Mouse (Mus musculus): Measurements from ENCODE around the gene Spaca3. TPM values are rescaled to one million over a fixed set of nuclear protein-coding genes. Genes with fewer than 3 reads are reported as not detected.

Spaca3 gene
- polyA plus RNA-seq, 1 experiment from 2014 or later: not detected

DNA sequence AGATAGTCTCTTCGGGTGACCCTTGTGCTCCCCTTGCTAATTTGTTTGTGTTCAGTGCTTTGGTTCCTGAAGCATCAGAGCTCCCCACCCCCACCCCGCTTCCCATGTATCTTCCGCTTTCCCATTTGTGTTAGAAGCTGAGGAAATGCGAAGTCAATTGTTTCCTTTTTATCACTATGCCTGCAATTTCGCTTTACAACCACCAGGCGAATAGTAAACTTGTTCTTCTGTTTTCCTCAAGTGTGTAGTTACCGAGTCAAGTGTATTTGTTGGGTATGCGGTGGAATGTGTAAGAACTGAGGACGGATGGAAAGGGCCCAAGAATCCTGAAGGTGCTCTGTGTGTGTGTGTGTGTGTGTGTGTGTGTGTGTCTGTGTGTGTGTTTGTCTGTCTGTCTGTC lies 36.4 kb upstream of the Spaca3 start:
- H3K27ac ChIP-seq (ENCODE audit: low read depth, low read length): no peak overlapping the region
- no peak for ATAC-seq
- no peak overlapping the region for H3K4me3 ChIP-seq (ENCODE audit: low read length)
- no peak overlapping the region for H3K4me2 ChIP-seq (ENCODE audit: low read length)
- no peaks in the 10 kb centered on the region for H3K9me3 ChIP-seq (ENCODE audit: control insufficient read depth, low read length)
- no peaks in the 10 kb centered on the region for H3K36me3 ChIP-seq (ENCODE audit: control insufficient read depth, insufficient read depth, low read length)
- no peaks in the 10 kb centered on the region for H3K27me3 ChIP-seq (replicated peaks; ENCODE audit: control insufficient read depth, insufficient read depth, low read length)
- H3K4me1 ChIP-seq (ENCODE audit: control insufficient read depth, insufficient read depth, low read depth, low read length): peaks cover 6% of the 10 kb centered on the region; the same call in 1 of the 2 replicates
- 88% methylated on average over 9 of the region's 9 CpGs for WGBS
- H3K9ac ChIP-seq (ENCODE audit: low read depth, low read length): no peak overlapping the region

DNA sequence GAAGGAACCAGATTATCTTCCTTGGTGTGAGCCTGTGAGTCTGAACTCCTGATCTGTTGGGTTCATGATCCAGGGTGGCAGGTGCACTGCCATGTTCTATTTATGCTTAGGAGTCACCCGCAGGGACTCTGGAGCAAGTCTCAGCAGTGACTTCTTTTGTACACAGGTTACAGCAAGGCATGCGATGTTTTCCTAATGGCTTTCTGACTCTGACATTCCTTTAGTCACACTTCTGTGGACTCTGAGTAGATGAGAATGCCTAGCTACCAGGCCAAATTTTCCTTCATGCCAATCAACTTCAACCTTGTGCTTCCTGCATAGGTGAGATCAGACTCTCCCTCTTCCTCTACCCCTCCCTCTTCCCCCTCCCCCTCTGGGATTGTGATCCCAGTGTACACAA lies 22.8 kb upstream of the Spaca3 start:
- Histone ChIP-seq H3K27me3 (replicated peaks; ENCODE audit: control insufficient read depth, insufficient read depth, low read length) (no peaks in the 10 kb centered on the region), H3K4me2 (ENCODE audit: low read length) (no peak overlapping the region), H3K9me3 (ENCODE audit: control insufficient read depth, low read length) (no peaks in the 10 kb centered on the region), H3K4me3 (ENCODE audit: low read length) (no peak overlapping the region), H3K27ac (ENCODE audit: low read depth, low read length) (no peak overlapping the region), H3K4me1 (ENCODE audit: control insufficient read depth, insufficient read depth, low read depth, low read length) (no peaks in the 10 kb centered on the region), H3K36me3 (ENCODE audit: control insufficient read depth, insufficient read depth, low read length) (no peaks in the 10 kb centered on the region), H3K9ac (ENCODE audit: low read depth, low read length) (no peak overlapping the region)
- ATAC-seq: no peak
- 66% methylated on average over 2 of the region's 2 CpGs for WGBS

DNA sequence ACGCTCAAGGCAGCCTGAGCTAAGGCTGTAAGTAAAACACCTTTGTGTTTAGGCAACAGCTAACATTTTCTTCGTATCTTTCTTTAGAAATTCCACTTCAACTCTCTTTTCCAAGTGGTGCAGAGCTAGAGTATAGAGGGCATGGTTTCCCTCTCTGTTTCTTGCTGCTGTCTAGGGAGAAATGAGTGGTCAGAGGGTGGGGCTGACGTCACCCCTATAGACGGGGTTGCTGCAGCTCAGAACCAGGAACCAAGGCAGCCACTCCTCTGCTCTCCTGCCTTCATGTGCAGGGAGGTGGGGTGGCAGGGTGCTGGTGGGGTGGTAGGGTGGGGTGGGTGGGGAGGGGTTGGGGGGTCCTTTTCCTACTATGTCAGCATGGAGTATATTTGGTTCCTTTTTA lies 22.3 kb upstream of the Spaca3 start:
- H3K4me1 ChIP-seq (ENCODE audit: control insufficient read depth, insufficient read depth, low read depth, low read length): no peaks in the 10 kb centered on the region
- H3K4me2 ChIP-seq (ENCODE audit: low read length): no peak overlapping the region
- ATAC-seq: no peak
- no peak overlapping the region for H3K27ac ChIP-seq (ENCODE audit: low read depth, low read length)
- H3K9me3 ChIP-seq (ENCODE audit: control insufficient read depth, low read length): no peaks in the 10 kb centered on the region
- no peak overlapping the region for H3K4me3 ChIP-seq (ENCODE audit: low read length)
- WGBS: 83% methylated on average over 4 of the region's 4 CpGs
- H3K9ac ChIP-seq (ENCODE audit: low read depth, low read length): no peak overlapping the region
- no peaks in the 10 kb centered on the region for H3K36me3 ChIP-seq (ENCODE audit: control insufficient read depth, insufficient read depth, low read length)
- no peaks in the 10 kb centered on the region for H3K27me3 ChIP-seq (replicated peaks; ENCODE audit: control insufficient read depth, insufficient read depth, low read length)

DNA sequence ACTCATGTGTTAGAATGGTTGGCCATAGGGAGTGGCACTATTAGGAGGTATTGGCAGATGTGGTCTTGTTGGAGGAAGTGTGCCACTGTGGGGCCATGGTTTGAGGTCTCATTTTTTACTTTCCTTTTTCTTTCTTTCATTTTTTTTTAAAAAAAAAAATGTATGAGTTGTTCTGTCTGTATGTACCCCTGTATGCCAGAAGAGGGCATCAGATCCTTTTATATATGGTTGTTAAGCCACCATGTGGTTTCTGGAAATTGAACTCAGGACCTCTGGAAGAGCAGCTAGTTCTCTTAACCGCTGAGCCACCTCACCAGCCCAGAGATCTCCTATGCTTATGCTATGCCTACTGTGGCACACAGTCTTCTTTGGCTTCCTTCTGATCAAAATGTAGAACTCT lies 19.4 kb upstream of the Spaca3 start:
- H3K27me3 ChIP-seq (replicated peaks; ENCODE audit: control insufficient read depth, insufficient read depth, low read length): no peaks in the 10 kb centered on the region
- WGBS: 70% methylated on average over 1 of the region's 1 CpGs
- H3K9ac ChIP-seq (ENCODE audit: low read depth, low read length): no peak overlapping the region
- no peaks in the 10 kb centered on the region for H3K4me1 ChIP-seq (ENCODE audit: control insufficient read depth, insufficient read depth, low read depth, low read length)
- H3K27ac ChIP-seq (ENCODE audit: low read depth, low read length): no peak overlapping the region
- ATAC-seq: no peak
- no peak overlapping the region for H3K4me3 ChIP-seq (ENCODE audit: low read length)
- H3K9me3 ChIP-seq (ENCODE audit: control insufficient read depth, low read length): no peaks in the 10 kb centered on the region
- H3K4me2 ChIP-seq (ENCODE audit: low read length): no peak overlapping the region
- H3K36me3 ChIP-seq (ENCODE audit: control insufficient read depth, insufficient read depth, low read length): no peaks in the 10 kb centered on the region

DNA sequence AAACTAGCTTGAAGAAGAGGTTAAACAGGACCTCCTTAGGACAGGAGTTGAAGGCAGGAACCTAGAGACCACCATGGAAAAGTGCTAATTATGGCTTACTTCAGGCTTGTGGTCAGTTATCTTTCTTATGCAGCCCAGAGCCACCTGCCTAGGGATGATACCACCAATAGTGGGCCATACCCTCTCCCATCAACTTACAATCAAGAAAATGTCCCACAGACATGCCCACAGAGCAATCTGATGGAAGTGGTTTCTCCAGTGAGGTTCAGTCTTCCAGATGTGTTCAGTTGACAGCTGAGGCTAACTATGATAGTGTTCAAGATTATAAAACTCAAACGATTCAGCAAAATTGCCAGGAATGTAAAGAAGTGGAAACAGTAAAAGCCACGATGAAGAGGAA lies 14.7 kb upstream of the Spaca3 start:
- Histone ChIP-seq H3K9me3 (ENCODE audit: control insufficient read depth, low read length) (no peaks in the 10 kb centered on the region), H3K4me3 (ENCODE audit: low read length) (no peak overlapping the region), H3K4me1 (ENCODE audit: control insufficient read depth, insufficient read depth, low read depth, low read length) (no peaks in the 10 kb centered on the region), H3K27me3 (replicated peaks; ENCODE audit: control insufficient read depth, insufficient read depth, low read length) (no peaks in the 10 kb centered on the region), H3K27ac (ENCODE audit: low read depth, low read length) (no peak overlapping the region), H3K4me2 (ENCODE audit: low read length) (no peak overlapping the region), H3K9ac (ENCODE audit: low read depth, low read length) (no peak overlapping the region), H3K36me3 (ENCODE audit: control insufficient read depth, insufficient read depth, low read length) (no peaks in the 10 kb centered on the region)
- ATAC-seq: no peak
- WGBS: 93% methylated on average over 2 of the region's 2 CpGs

DNA sequence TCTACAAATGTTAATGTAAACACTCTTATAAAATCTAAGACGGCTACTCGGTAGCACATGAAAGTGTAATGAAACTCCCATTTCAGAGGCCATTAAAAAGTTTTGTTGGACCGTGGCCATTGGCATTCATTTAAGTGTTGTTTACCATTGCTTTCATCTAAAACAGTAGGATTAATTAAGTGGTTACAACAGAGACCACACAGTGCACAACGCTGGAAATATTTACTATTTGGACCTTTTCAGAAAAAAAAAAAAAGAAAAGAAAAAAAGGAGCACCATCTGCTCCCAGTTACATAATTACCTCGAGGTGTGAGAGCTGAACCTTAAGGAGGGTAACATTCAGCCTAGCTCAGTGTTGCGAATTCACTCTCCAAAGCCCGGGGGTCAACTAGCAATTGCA lies 12.7 kb upstream of the Spaca3 start:
- Histone ChIP-seq H3K27ac (ENCODE audit: low read depth, low read length) (no peak overlapping the region), H3K36me3 (ENCODE audit: control insufficient read depth, insufficient read depth, low read length) (no peaks in the 10 kb centered on the region), H3K9ac (ENCODE audit: low read depth, low read length) (no peak overlapping the region), H3K9me3 (ENCODE audit: control insufficient read depth, low read length) (no peaks in the 10 kb centered on the region), H3K4me2 (ENCODE audit: low read length) (no peak overlapping the region), H3K4me3 (ENCODE audit: low read length) (no peak overlapping the region), H3K27me3 (replicated peaks; ENCODE audit: control insufficient read depth, insufficient read depth, low read length) (no peaks in the 10 kb centered on the region), H3K4me1 (ENCODE audit: control insufficient read depth, insufficient read depth, low read depth, low read length) (no peaks in the 10 kb centered on the region)
- ATAC-seq: no peak
- 49% methylated on average over 7 of the region's 7 CpGs for WGBS

DNA sequence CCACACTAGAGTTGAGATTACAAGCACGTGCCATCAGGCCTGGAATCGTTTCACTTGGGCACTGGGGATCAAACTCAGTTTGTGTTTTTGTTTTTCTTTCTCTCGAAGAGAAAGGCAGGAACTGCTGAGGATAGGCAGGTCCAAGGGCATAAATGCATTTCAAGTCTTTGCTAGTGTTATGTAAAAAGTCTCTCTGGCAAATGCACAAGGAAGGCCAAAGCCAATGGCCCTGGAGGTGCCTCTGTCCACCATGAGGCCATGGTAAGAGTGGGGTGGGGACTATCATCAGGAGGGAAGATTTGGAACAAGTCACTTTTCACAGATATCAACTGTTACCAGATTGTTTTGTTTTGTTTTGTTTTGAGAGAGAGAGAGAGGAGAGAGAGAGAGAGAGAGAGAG lies 12.1 kb upstream of the Spaca3 start:
- no peaks in the 10 kb centered on the region for H3K4me1 ChIP-seq (ENCODE audit: control insufficient read depth, insufficient read depth, low read depth, low read length)
- no peak overlapping the region for H3K4me3 ChIP-seq (ENCODE audit: low read length)
- no peak overlapping the region for H3K9ac ChIP-seq (ENCODE audit: low read depth, low read length)
- no peaks in the 10 kb centered on the region for H3K9me3 ChIP-seq (ENCODE audit: control insufficient read depth, low read length)
- H3K27ac ChIP-seq (ENCODE audit: low read depth, low read length): no peak overlapping the region
- H3K4me2 ChIP-seq (ENCODE audit: low read length): no peak overlapping the region
- no peak for ATAC-seq
- WGBS: 65% methylated on average over 3 of the region's 3 CpGs
- H3K36me3 ChIP-seq (ENCODE audit: control insufficient read depth, insufficient read depth, low read length): no peaks in the 10 kb centered on the region
- H3K27me3 ChIP-seq (replicated peaks; ENCODE audit: control insufficient read depth, insufficient read depth, low read length): no peaks in the 10 kb centered on the region

DNA sequence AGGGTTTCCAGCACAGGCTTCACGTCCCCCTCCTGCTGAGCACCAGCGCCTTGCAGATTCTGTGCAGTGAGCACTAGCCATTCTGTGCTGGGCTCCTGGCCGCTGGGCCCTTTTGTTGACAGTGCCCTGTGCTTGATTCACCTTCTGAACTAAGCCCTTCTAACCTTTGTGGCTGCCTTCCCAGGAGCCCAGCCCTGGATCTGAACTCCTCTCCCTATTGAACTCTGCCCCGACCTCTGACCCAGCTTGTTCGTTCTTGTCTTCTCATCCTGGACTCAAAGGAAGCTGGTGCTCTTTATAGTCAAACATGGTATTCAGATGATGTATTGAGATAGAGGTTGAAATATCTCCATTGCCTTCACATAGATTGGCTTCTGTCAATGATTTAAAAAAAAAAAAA lies 10.0 kb upstream of the Spaca3 start:
- WGBS: 29% methylated on average over 5 of the region's 5 CpGs
- H3K4me1 ChIP-seq (ENCODE audit: control insufficient read depth, insufficient read depth, low read depth, low read length): no peaks in the 10 kb centered on the region
- no peaks in the 10 kb centered on the region for H3K36me3 ChIP-seq (ENCODE audit: control insufficient read depth, insufficient read depth, low read length)
- no peak overlapping the region for H3K27ac ChIP-seq (ENCODE audit: low read depth, low read length)
- ATAC-seq: no peak
- H3K4me2 ChIP-seq (ENCODE audit: low read length): no peak overlapping the region
- no peak overlapping the region for H3K4me3 ChIP-seq (ENCODE audit: low read length)
- H3K9ac ChIP-seq (ENCODE audit: low read depth, low read length): no peak overlapping the region
- H3K27me3 ChIP-seq (replicated peaks; ENCODE audit: control insufficient read depth, insufficient read depth, low read length): no peaks in the 10 kb centered on the region
- H3K9me3 ChIP-seq (ENCODE audit: control insufficient read depth, low read length): no peaks in the 10 kb centered on the region

DNA sequence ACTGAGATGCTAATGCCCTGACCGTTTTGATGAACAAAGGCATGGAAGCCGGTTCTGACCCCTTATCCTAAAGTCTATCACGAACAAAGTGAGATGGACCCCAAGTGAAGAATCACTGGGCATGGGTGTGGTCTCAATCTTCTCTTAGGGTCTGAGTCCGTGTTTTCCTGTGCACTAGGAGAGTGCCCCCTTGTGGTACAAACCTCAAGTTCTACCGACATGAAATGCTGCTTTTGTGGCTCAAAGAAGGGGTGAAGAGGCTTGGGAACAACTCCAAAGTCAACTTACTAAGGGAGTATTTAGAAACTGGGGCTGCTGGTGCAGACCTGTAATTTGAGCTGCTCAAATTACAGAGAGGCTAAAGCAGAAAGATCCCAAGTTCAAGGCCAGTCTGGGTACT lies 6.3 kb upstream of the Spaca3 start:
- no peak overlapping the region for H3K4me2 ChIP-seq (ENCODE audit: low read length)
- H3K27ac ChIP-seq (ENCODE audit: low read depth, low read length): no peak overlapping the region
- no peak overlapping the region for H3K9ac ChIP-seq (ENCODE audit: low read depth, low read length)
- WGBS: 45% methylated on average over 5 of the region's 5 CpGs
- no peaks in the 10 kb centered on the region for H3K36me3 ChIP-seq (ENCODE audit: control insufficient read depth, insufficient read depth, low read length)
- H3K4me1 ChIP-seq (ENCODE audit: control insufficient read depth, insufficient read depth, low read depth, low read length): no peaks in the 10 kb centered on the region
- H3K27me3 ChIP-seq (replicated peaks; ENCODE audit: control insufficient read depth, insufficient read depth, low read length): no peaks in the 10 kb centered on the region
- ATAC-seq: no peak
- no peaks in the 10 kb centered on the region for H3K9me3 ChIP-seq (ENCODE audit: control insufficient read depth, low read length)
- H3K4me3 ChIP-seq (ENCODE audit: low read length): no peak overlapping the region

DNA sequence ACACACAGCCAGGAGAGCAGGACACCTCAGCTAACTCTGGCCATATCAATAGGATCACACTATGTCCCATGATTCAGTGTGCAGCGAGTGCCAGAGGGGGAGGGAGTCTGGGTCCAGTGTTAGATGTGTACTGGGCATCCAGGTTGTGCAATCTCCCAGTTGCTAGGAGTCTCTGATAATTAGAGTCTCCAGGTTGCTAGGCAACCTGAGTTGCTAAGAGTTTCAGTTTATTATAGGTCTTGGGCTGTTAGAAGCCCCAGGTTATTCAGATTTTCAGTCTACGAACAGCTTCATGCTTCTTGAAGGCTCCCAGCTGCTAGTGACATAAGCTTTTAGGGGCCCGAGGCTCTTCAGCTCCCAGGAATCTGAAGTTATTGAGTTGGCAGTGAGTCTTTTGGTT lies 5.2 kb upstream of the Spaca3 start:
- 29% methylated on average over 3 of the region's 3 CpGs for WGBS
- no peak overlapping the region for H3K4me3 ChIP-seq (ENCODE audit: low read length)

More for the DNA sequence above, 5.2 kb upstream of the Spaca3 start:
- H3K9ac ChIP-seq (ENCODE audit: low read depth, low read length): no peak overlapping the region
- H3K27ac ChIP-seq (ENCODE audit: low read depth, low read length): no peak overlapping the region
- no peaks in the 10 kb centered on the region for H3K36me3 ChIP-seq (ENCODE audit: control insufficient read depth, insufficient read depth, low read length)
- H3K9me3 ChIP-seq (ENCODE audit: control insufficient read depth, low read length): no peaks in the 10 kb centered on the region
- no peaks in the 10 kb centered on the region for H3K4me1 ChIP-seq (ENCODE audit: control insufficient read depth, insufficient read depth, low read depth, low read length)
- no peaks in the 10 kb centered on the region for H3K27me3 ChIP-seq (replicated peaks; ENCODE audit: control insufficient read depth, insufficient read depth, low read length)
- no peak overlapping the region for H3K4me2 ChIP-seq (ENCODE audit: low read length)
- ATAC-seq: peak; percentile 74

Measured in hindbrain, embryonic 16.5 days (tissue).